Mouse (Mus musculus) left cerebral cortex, postnatal 14 days (tissue): ENCODE measurements around the gene Tmod3. TPM values are rescaled to one million over a fixed set of nuclear protein-coding genes. Genes with fewer than 3 reads are reported as not detected.

Experiments
- DNase-seq, 2 experiments: peaks; one replicate each; pipeline ENCODE4 v3.0.0; 2021 to 2022; ENCODE audit warnings: low spot score in 2 of 2, mixed read lengths in 1 of 2
- intact Hi-C: fragments of 180-260 bp; cut with DNase I; formaldehyde crosslinking; loops from one replicate; pipeline ENCODE4 v1.15.1; 2025
- total RNA-seq, 2 experiments: library from RNA; stranded (reverse); gene quantifications; 2 replicates each; pipeline ENCODE4 v1.2.3; 2021

Tmod3 gene
- total RNA-seq, 2 experiments from 2014 or later, result 59.0 to 64.9 TPM

DNA sequence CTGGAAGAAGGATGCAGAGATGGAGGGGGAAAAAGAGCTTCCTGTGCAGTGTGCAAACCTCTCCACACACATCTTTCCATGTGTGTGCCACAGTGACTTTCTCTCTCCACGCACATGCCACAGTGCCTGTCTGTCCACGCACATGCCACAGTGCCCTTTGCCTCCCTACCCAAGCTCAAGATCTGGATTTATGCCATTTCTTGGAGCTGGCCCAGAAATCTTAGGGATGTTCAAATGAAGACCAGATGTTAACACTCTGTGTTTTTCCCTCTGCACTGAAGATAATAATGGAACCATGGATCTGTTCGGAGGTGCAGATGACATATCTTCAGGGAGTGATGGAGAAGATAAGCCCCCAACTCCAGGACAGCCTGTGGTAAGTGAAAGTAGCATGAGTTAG, 111.4 kb downstream of the Tmod3 start:
- intact Hi-C loops, result no loop called here
- DNase-seq, result no peak

Other genes starting within 250 kb of the Tmod3 start
- gene Bcl2l10, start 211.9 kb downstream of the Tmod3 start, total RNA-seq, result under 1 TPM in 1 of 2 experiments, not detected in 1; 0.36 TPM
- gene Mapk6, start 149.7 kb downstream of the Tmod3 start, total RNA-seq, result 10 to 100 TPM; 74.9 to 87.9 TPM
- gene Leo1, start 118.1 kb downstream of the Tmod3 start, total RNA-seq, result 10 to 100 TPM; 27.9 to 29.4 TPM
- 100 to 1,000 TPM; 436 to 438 TPM for gene Tmod2, start 51.7 kb upstream of the Tmod3 start, total RNA-seq
- gene Lysmd2, start 66.1 kb upstream of the Tmod3 start, total RNA-seq, result 10 to 100 TPM; 60.1 to 63.1 TPM
- 100 to 1,000 TPM; 317 to 336 TPM for gene Scg3, start 124.4 kb upstream of the Tmod3 start, total RNA-seq
- gene Bmp5, start 215.7 kb upstream of the Tmod3 start, total RNA-seq, result 1 to 10 TPM; 1.9 TPM